Mouse (Mus musculus): ENCODE measurements around the gene Nemf.

- TF ChIP-seq CTCF (IDR thresholded peaks at IDR 0.05; ENCODE audit: low read depth, low read length) (no peak), POLR2A (IDR thresholded peaks at IDR 0.05; ENCODE audit: borderline replicate concordance, low read depth, low read length) (no peak)
These were observed 23.4 kb downstream of the Nemf start for GRCm38 (mm10) chr12:69333547-69333946.
